In genomic region chr16:96690052-96690451, GRCm38 (mm10) we compare ENCODE assay signal across 22 mouse cellular contexts.
A peak's percentile ranks its signal among the peaks of the same experiment; 100 is the strongest.
DNase-seq lines count a peak whose midpoint lies in the region; ATAC-seq lines count a peak whose summit lies in the region.
"Had no signal": no experiment of that assay in that cellular context is flagged by ENCODE, and none has a peak within 500 bp of the region (broad histone marks: within the 10 kb centered on the region; RNA-seq: fewer than 3 reads in every experiment).

No protein-coding gene starts in this region.

- no peaks in the 10 kb centered on the region for H3K27me3 ChIP-seq in hindbrain, embryonic 12.5 days
- H3K27me3 ChIP-seq in hindbrain, embryonic 13.5 days = no peaks in the 10 kb centered on the region
- H3K27me3 ChIP-seq in neural tube, embryonic 12.5 days (replicated peaks) = no peaks in the 10 kb centered on the region
- no peaks in the 10 kb centered on the region for H3K27me3 ChIP-seq in midbrain, embryonic 16.5 days (ENCODE audit: control insufficient read depth, insufficient read depth, low read depth, low read length)
- no peaks in the 10 kb centered on the region for H3K27me3 ChIP-seq in forebrain, embryonic 16.5 days (replicated peaks; ENCODE audit: control insufficient read depth, insufficient read depth, low read length)
- H3K27me3 ChIP-seq: forebrain, embryonic 13.5 days had no signal

- H3K9me3 ChIP-seq in hindbrain, embryonic 12.5 days (replicated peaks) = no peaks in the 10 kb centered on the region
- no peaks in the 10 kb centered on the region for H3K9me3 ChIP-seq in hindbrain, embryonic 13.5 days
- H3K9me3 ChIP-seq in neural tube, embryonic 12.5 days = no peaks in the 10 kb centered on the region
- H3K9me3 ChIP-seq in midbrain, embryonic 16.5 days (replicated peaks; ENCODE audit: control insufficient read depth, low read length, poor library complexity, severe bottlenecking) = no peaks in the 10 kb centered on the region
- H3K9me3 ChIP-seq in forebrain, embryonic 16.5 days (ENCODE audit: control insufficient read depth, low read length) = no peaks in the 10 kb centered on the region
- H3K9me3 ChIP-seq: embryonic facial prominence, embryonic 10.5 days; forebrain, embryonic 13.5 days; heart, embryonic 10.5 days had no signal

- H3K4me3 ChIP-seq in hindbrain, embryonic 12.5 days = no peak overlapping the region
- no peak overlapping the region for H3K4me3 ChIP-seq in hindbrain, embryonic 13.5 days
- H3K4me3 ChIP-seq in neural tube, embryonic 12.5 days = no peak overlapping the region
- no peak overlapping the region for H3K4me3 ChIP-seq in midbrain, embryonic 16.5 days (ENCODE audit: low read depth, low read length)
- H3K4me3 ChIP-seq in forebrain, embryonic 16.5 days (replicated peaks; ENCODE audit: low read length) = no peak overlapping the region
- H3K4me3 ChIP-seq: embryonic facial prominence, embryonic 10.5 days; forebrain, embryonic 13.5 days; gastrocnemius, adult 2 months; heart, embryonic 10.5 days had no signal

- peak; percentile 16 for DNase-seq in embryo, embryonic 10 days (ENCODE audit: low spot score)
- DNase-seq in embryo, embryonic 9.5 days (ENCODE audit: extremely low spot score) = no peak
- DNase-seq in neural tube, embryonic 10.5 days (ENCODE audit: extremely low spot score, low spot score) = no peak
- DNase-seq: adrenal gland, adult 8-10 months; B cell, adult 2 months; cerebellum, adult 11-12 months; cerebellum, adult 9-11 months; gastrocnemius, adult 2 months; gastrocnemius, postnatal 36 days; heart, adult 18-20 months; heart, postnatal 14 days had no signal

- 0 out of 2 replicates have a peak, but pooled peaks have one; percentile 54 for ATAC-seq in hindbrain, embryonic 12.5 days (ENCODE audit: low FRiP score)
- ATAC-seq in hindbrain, embryonic 13.5 days (ENCODE audit: low FRiP score) = no peak
- ATAC-seq in neural tube, embryonic 12.5 days (ENCODE audit: low FRiP score, low read depth) = 0 out of 2 replicates have a peak, but pooled peaks have one; percentile 44
- peak; percentile 47; the same call in 1 of the 2 replicates for ATAC-seq in midbrain, embryonic 16.5 days
- no peak for ATAC-seq in forebrain, embryonic 16.5 days
- ATAC-seq: CD4-positive, CD25-positive, alpha-beta regulatory T cell, adult 4 months; forebrain, embryonic 13.5 days; intestine, embryonic 16.5 days had no signal

- 8% methylated on average over 1 of the region's 2 CpGs for WGBS in hindbrain, embryonic 12.5 days
- 5% methylated on average over 1 of the region's 2 CpGs for WGBS in hindbrain, embryonic 13.5 days
- 0% methylated on average over 1 of the region's 2 CpGs for WGBS in neural tube, embryonic 12.5 days
- 0% methylated on average over 1 of the region's 2 CpGs for WGBS in midbrain, embryonic 16.5 days
- 5% methylated on average over 1 of the region's 2 CpGs for whole genome bisulfite sequencing in forebrain, embryonic 16.5 days

- no peaks in the 10 kb centered on the region for H3K36me3 ChIP-seq in hindbrain, embryonic 12.5 days
- no peaks in the 10 kb centered on the region for H3K36me3 ChIP-seq in hindbrain, embryonic 13.5 days
- no peaks in the 10 kb centered on the region for H3K36me3 ChIP-seq in neural tube, embryonic 12.5 days
- no peaks in the 10 kb centered on the region for H3K36me3 ChIP-seq in midbrain, embryonic 16.5 days (ENCODE audit: control insufficient read depth, insufficient read depth, low read length)
- H3K36me3 ChIP-seq in forebrain, embryonic 16.5 days (ENCODE audit: control insufficient read depth, insufficient read depth) = no peaks in the 10 kb centered on the region
- H3K36me3 ChIP-seq: embryonic facial prominence, embryonic 10.5 days; G1E; heart, embryonic 10.5 days had no signal

- peaks cover 8% of the 10 kb centered on the region for H3K4me1 ChIP-seq in hindbrain, embryonic 12.5 days
- H3K4me1 ChIP-seq in hindbrain, embryonic 13.5 days (replicated peaks) = peaks cover 8% of the 10 kb centered on the region; the same call in 1 of the 2 replicates
- peaks cover 4% of the 10 kb centered on the region; the same call in 1 of the 2 replicates for H3K4me1 ChIP-seq in neural tube, embryonic 12.5 days
- H3K4me1 ChIP-seq in midbrain, embryonic 16.5 days (ENCODE audit: control insufficient read depth, insufficient read depth, low read length) = peaks cover 26% of the 10 kb centered on the region
- H3K4me1 ChIP-seq in forebrain, embryonic 16.5 days (replicated peaks; ENCODE audit: control insufficient read depth, insufficient read depth, low read length) = no peaks in the 10 kb centered on the region
- H3K4me1 ChIP-seq: forebrain, embryonic 13.5 days; heart, embryonic 10.5 days had no signal

- no peak overlapping the region for H3K9ac ChIP-seq in hindbrain, embryonic 12.5 days
- no peak overlapping the region for H3K9ac ChIP-seq in hindbrain, embryonic 13.5 days
- no peak overlapping the region for H3K9ac ChIP-seq in neural tube, embryonic 12.5 days
- H3K9ac ChIP-seq in midbrain, embryonic 16.5 days (ENCODE audit: low read depth, low read length) = no peak overlapping the region
- no peak overlapping the region for H3K9ac ChIP-seq in forebrain, embryonic 16.5 days (replicated peaks; ENCODE audit: low read depth, low read length)
- H3K9ac ChIP-seq: forebrain, embryonic 13.5 days had no signal

- H3K27ac ChIP-seq in hindbrain, embryonic 12.5 days = no peak overlapping the region
- H3K27ac ChIP-seq in hindbrain, embryonic 13.5 days = no peak overlapping the region
- H3K27ac ChIP-seq in neural tube, embryonic 12.5 days = no peak overlapping the region
- H3K27ac ChIP-seq in midbrain, embryonic 16.5 days (ENCODE audit: low read length) = peak overlapping the region; percentile 45
- no peak overlapping the region for H3K27ac ChIP-seq in forebrain, embryonic 16.5 days (ENCODE audit: low read length)
- H3K27ac ChIP-seq: embryonic facial prominence, embryonic 10.5 days; forebrain, embryonic 13.5 days; gastrocnemius, adult 2 months; heart, embryonic 10.5 days had no signal

- no peak overlapping the region for H3K4me2 ChIP-seq in hindbrain, embryonic 12.5 days (replicated peaks)
- H3K4me2 ChIP-seq in hindbrain, embryonic 13.5 days = no peak overlapping the region
- H3K4me2 ChIP-seq in neural tube, embryonic 12.5 days (replicated peaks) = no peak overlapping the region
- no peak overlapping the region for H3K4me2 ChIP-seq in midbrain, embryonic 16.5 days (ENCODE audit: low read length)
- H3K4me2 ChIP-seq in forebrain, embryonic 16.5 days (ENCODE audit: low read length) = no peak overlapping the region
- H3K4me2 ChIP-seq: forebrain, embryonic 13.5 days had no signal

Comparison
In these comparisons a context has a peak if more than half of its experiments do, and no peak if none do; other contexts are left out.
1. ATAC-seq: peak in hindbrain, embryonic 12.5 days (single experiment), neural tube, embryonic 12.5 days (single experiment) and midbrain, embryonic 16.5 days (single experiment); none in hindbrain, embryonic 13.5 days (single experiment) and forebrain, embryonic 16.5 days (single experiment).